Mouse (Mus musculus): ENCODE results near the gene Olfr1324.
"Not testable (repeated sequence)": the region's sequence is repeated elsewhere in the genome, so short reads cannot be mapped to it uniquely, and the experiment has no call there.

Gene Olfr1324

DNA sequence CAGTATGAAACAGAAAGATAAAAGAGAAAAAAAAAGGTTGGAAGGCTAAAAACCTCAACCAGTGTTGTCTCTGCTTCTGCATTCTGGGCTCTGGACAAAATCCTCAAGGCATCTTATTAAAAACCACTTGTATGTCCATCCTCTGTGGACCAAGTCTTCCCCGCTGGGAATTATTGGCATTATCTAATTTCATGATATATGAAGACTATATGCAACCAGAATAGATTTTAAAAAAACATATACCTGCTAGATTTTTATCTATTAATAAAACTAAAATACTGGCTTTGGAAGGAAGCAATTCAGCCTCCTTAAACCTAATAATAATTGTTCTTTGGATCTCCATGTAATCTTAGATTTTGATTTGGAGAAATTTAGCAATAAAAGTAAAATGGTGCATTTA lies at the start of gene Olfr1324:
Olfr1324 (minus strand) TSS at position 101 of the 400 bp plus-strand sequence.
- in situ Hi-C loops (cut with MboI, MseI), result no loop called here

DNA sequence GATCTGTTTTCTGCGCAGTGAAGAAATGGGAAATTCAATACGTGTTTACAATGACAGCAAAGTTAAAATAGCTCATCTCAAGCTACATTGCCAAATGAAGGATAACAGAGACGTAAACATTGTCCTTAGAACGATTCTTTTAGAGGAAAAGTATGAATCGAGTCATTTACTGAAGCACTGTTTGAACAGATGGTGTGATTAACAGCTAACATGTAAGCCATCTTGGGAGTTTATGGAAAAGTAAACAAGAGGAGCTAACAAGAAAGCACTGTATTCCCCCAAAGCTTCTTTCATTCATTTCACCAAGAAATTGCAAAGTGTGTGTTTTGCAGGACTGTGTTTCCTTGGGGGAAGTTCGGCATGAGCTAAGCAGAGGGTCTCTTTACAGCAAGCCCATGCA lies 42.0 kb upstream of the Olfr1324 start:
- in situ Hi-C loops (cut with MboI, MseI), result not testable (repeated sequence)

DNA sequence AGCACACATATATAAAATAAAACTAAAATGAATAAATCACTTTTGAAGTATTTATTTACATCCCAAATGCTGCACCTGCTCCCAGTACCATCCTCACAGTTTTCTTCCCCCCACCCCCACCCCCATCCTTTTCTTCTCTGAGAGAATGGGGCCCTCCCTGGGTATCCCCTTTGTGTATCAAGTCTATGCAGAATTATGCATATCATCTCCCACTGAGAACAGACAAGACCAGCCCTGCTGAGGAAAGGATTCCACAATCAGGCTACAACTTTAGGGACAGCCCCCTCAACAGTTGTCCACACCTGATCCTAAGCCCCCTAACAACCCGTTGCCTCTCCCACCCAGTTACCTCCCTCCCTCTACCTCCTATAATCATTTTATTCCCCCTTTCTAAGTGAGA lies 27.8 kb upstream of the Olfr1324 start:
- in situ Hi-C loops (cut with MboI, MseI), result no loop called here

DNA sequence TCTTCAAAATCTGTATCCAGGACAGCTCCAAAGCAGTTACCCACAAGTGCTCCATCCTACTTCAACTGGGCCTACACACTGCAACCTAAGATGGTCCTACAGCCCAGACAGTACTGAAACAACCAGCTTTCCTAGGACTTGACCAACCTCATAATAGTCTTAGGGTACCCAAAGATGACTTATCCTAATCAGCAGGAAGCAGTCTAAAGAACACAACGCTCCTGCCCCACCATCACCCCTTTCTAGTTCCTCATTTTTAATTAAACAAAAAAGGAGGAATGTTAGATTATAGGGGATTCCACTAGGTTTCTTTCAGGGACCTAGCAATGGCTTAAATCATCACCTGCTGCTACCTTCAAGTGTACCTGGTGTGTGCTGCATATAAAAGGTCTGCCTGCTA lies 15.1 kb upstream of the Olfr1324 start:
- in situ Hi-C loops (cut with MboI, MseI), result no loop called here

DNA sequence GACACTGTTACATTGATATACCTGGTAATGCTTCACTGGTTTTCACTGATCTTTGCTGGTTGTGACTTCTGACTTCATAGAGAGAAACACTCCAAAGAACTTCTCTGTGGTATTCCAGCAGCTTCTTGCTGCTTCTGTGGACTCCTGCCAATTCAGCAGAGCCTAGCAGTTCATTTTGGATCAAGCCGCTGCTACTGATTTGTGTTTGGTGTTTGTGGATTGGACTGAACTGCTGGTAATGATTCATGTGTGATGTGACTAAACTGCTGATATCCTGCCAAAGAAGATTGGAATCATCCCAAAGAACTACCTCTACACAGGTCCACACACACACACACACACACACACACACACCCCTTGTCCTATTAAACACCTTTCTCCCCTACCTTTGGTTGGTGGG lies 14.4 kb upstream of the Olfr1324 start:
- in situ Hi-C loops (cut with MboI, MseI), result no loop called here

DNA sequence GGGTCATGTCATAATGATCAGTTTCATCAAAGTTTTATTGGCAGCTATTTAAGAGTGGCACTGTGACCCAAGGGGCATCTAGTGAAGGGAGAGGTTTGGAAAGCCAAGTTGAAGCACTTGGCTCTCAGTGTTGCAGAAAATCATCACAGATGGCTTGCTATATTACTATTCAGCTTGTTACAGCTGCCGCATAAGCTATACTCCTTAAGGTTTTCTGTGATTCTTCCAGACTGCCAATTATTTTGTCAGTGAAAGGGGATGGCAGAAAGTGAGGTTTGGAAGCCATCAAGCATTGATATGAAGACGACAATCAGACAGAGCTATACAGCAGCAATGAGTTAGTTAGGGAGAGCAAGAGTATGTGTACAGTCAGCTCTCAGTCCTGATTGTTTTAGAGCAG lies 4.2 kb upstream of the Olfr1324 start:
- in situ Hi-C loops (cut with MboI, MseI), result no loop called here

DNA sequence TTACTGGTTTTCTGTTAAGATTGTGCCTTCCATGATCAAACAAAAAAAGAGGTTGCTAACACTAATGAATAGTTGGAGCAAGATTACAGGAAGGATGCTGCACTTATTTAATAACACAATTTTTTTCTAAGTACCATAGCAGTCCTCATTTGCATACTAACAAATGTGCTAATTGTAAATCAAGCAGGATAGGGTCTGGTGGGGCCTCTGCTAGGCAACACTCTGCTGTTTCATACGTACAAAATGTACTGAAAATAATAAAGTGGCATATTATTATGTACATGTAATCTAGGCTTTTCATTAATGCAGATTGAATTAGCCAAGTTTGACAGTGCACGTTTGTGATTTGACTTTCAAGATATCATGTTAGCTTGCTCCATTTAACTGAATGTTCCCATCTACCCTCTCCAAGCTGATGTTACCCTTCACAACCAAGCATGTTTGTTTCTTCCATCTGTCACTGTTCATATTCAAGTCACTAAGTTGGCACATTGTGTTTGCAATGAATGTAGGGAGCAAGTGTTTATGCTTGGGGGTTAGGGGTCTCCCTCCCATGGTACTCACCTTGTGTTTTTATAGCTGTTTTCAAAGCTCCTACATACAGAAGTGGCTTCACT lies 478 bp downstream of the Olfr1324 start:
- in situ Hi-C loops (cut with MboI, MseI), result no loop called here

DNA sequence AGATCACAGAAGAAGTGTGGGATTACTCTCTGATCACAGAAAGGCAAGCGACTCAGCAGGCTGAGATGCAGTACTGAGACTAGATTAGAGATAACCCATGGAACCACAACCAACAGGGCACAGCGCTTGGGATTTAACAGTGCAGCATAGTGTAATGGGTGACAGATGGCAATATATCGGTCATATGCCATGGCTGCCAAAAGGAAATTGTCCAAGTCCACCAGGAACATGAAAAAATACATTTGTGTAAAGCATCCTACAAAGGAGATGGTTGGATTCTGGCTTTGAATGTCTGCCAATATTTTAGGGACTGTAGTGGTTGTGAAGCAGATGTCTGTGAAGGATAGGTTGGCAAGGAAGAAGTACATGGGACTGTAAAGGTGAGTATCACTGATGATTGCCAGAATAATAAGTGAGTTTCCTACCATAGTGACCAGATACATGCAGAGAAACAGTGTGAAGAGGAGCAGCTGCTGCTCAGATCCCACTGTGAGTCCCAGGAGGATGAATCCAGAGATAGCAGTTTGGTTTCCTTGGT lies 2.3 kb downstream of the Olfr1324 start:
- in situ Hi-C loops (cut with MboI, MseI), result no loop called here

DNA sequence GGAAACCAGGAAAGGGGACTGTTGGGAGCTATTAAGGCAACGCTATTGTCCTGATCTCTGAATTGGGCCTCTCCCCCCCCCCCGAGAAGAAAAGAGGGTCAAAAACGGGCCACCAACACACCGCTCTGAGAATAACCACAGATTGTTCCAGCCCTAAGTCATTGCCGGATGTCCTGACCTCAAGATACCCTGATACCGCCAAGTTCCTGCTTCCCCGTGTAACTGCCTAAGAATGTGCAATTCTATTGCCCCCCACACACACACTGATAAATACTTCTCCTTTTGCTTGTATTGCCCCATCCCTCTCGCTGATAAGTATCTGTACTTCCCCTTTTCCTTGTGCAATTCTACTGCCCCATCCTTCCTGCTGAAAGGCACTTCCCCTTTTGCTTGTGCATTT lies 17.9 kb downstream of the Olfr1324 start:
- in situ Hi-C loops (cut with MboI, MseI), result not testable (repeated sequence)

DNA sequence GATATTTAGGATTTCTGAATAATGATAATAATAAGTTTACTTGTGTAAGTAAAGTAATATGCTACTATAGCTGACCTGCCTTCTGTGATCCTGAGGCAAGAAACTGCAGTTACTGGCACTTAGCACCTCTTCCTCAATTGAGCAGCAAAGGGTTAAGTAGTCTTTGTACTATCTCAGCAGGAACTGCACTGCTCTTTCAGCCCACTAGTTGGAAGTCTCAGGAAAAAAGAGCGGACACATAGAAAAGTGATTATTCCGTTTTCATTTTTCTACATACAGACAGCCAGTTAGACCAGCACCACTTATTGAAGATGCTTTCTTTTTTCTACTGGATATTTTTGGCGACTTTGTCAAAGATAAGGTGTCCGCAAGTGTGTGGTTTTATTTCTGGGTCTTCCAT lies 37.7 kb downstream of the Olfr1324 start:
- in situ Hi-C loops (cut with MboI, MseI), result not testable (repeated sequence)

DNA sequence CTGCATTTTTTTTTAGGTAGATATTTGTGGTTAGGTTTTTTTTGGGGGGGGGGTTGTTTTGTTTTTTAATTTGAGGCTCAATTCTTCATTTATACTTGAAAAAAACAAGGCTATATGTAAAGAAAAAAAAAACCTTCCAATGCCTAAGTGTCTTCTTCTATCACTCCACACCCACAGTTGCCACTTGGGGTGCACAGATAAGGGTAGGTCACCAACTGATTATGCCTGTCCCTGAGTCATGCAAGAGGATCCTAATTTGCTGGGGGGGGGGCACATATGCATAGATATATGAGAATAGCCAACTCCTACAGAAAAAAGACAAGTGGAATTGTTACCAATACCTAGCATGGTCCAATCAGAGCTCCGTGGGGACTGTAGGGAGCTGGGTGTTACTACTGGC lies 53.3 kb downstream of the Olfr1324 start:
- in situ Hi-C loops (cut with MboI, MseI), result no loop called here

Data from regulatory T cell (primary cell).